In genomic region chr14:49073896-49074295, GRCm38 (mm10) we compare ENCODE assay signal across 29 mouse cellular contexts. TPM values are rescaled to one million over a fixed set of nuclear protein-coding genes. Genes with fewer than 3 reads are reported as not detected.
DNase-seq lines count a peak whose midpoint lies in the region; ATAC-seq and TF ChIP-seq lines count a peak whose summit lies in the region.
"Had no signal": no experiment of that assay in that cellular context is flagged by ENCODE, and none has a peak within 500 bp of the region (broad histone marks: within the 10 kb centered on the region; RNA-seq: fewer than 3 reads in every experiment).

No protein-coding gene starts in this region.

- no peak for ATAC-seq in forebrain, embryonic 14.5 days
- ATAC-seq: activated CD4-positive, CD25-positive, alpha-beta regulatory T cell, adult 4 months; forebrain, embryonic 13.5 days had no signal

- 92% methylated on average over 7 of the region's 7 CpGs for WGBS in forebrain, embryonic 14.5 days
- 91% methylated on average over 7 of the region's 7 CpGs for WGBS in heart, embryonic 10.5 days

- no peak overlapping the region for H3K4me3 ChIP-seq in embryonic fibroblast, embryonic 13.5 days (ENCODE audit: insufficient read depth, low read length)
- no peak overlapping the region for H3K4me3 ChIP-seq in forebrain, embryonic 14.5 days (ENCODE audit: low read depth, low read length)
- H3K4me3 ChIP-seq in heart, embryonic 10.5 days, result no peak overlapping the region
- H3K4me3 ChIP-seq: forebrain, embryonic 13.5 days; gastrocnemius, adult 2 months; heart, adult 2 months; heart, embryonic 13.5 days; hindbrain, embryonic 10.5 days; hindbrain, embryonic 15.5 days; limb, embryonic 12.5 days; liver, embryonic 15.5 days; lung, embryonic 15.5 days; midbrain, embryonic 10.5 days; neural tube, embryonic 13.5 days had no signal

- H3K27me3 ChIP-seq in forebrain, embryonic 14.5 days (replicated peaks; ENCODE audit: control insufficient read depth, insufficient read depth, low read length), result no peaks in the 10 kb centered on the region
- H3K27me3 ChIP-seq in heart, embryonic 10.5 days (ENCODE audit: insufficient read depth, poor library complexity, severe bottlenecking), result no peaks in the 10 kb centered on the region
- H3K27me3 ChIP-seq: forebrain, embryonic 13.5 days; heart, embryonic 13.5 days; hindbrain, embryonic 15.5 days; limb, embryonic 12.5 days; liver, embryonic 15.5 days; lung, embryonic 15.5 days; neural tube, embryonic 13.5 days had no signal

- no peak for TF ChIP-seq POLR2A in embryonic fibroblast, embryonic 13.5 days (IDR thresholded peaks at IDR 0.05; ENCODE audit: low read depth, low read length)

- peak; percentile 22 to 25 for DNase-seq in layer of hippocampus, adult 8-10 months (ENCODE audit: low spot score in 2 of 2)
- no peak for DNase-seq in layer of hippocampus, postnatal 14 days (ENCODE audit: low spot score in 2 of 2)
- DNase-seq in right cerebral cortex, adult 18-20 months, result peak; percentile 18
- DNase-seq in right cerebral cortex, postnatal 4 days, result no peak
- no peak for DNase-seq in forebrain, embryonic 14.5 days (ENCODE audit: low spot score)
- no peak for DNase-seq in heart, embryonic 10.5 days (ENCODE audit: low spot score)
- DNase-seq: adrenal gland, adult 2 months; adrenal gland, postnatal 36 days; B cell, adult 2 months; cerebellum, adult 2 months; cerebellum, postnatal 14 days; gastrocnemius, adult 2 months; gastrocnemius, postnatal 36 days; heart, adult 2 months; heart, postnatal 10 days; kidney, adult 18-20 months; kidney, postnatal 36 days; thymus, postnatal 14 days had no signal

- H3K27ac ChIP-seq in embryonic fibroblast, embryonic 13.5 days (ENCODE audit: insufficient read depth, low read length), result peak overlapping the region; percentile 99
- H3K27ac ChIP-seq in forebrain, embryonic 14.5 days (ENCODE audit: low read depth, low read length), result no peak overlapping the region
- H3K27ac ChIP-seq in heart, embryonic 10.5 days, result no peak overlapping the region
- H3K27ac ChIP-seq: forebrain, embryonic 13.5 days; gastrocnemius, adult 2 months; heart, adult 2 months; heart, embryonic 13.5 days; hindbrain, embryonic 10.5 days; hindbrain, embryonic 15.5 days; limb, embryonic 12.5 days; liver, embryonic 15.5 days; lung, embryonic 15.5 days; midbrain, embryonic 10.5 days; neural tube, embryonic 13.5 days had no signal

- no peak overlapping the region for H3K9ac ChIP-seq in forebrain, embryonic 14.5 days (ENCODE audit: low read length)
- H3K9ac ChIP-seq: forebrain, embryonic 13.5 days; heart, embryonic 13.5 days; hindbrain, embryonic 15.5 days; limb, embryonic 12.5 days; liver, embryonic 15.5 days; lung, embryonic 15.5 days; neural tube, embryonic 13.5 days had no signal

- TF ChIP-seq CTCF in embryonic fibroblast, embryonic 13.5 days (IDR thresholded peaks at IDR 0.05; ENCODE audit: borderline replicate concordance, insufficient read depth, low read length), result no peak

- H3K4me2 ChIP-seq in forebrain, embryonic 14.5 days (ENCODE audit: low read length), result no peak overlapping the region
- H3K4me2 ChIP-seq: forebrain, embryonic 13.5 days; heart, embryonic 13.5 days; hindbrain, embryonic 15.5 days; limb, embryonic 12.5 days; liver, embryonic 15.5 days; lung, embryonic 15.5 days; neural tube, embryonic 13.5 days had no signal

- H3K4me1 ChIP-seq in embryonic fibroblast, embryonic 13.5 days (ENCODE audit: control insufficient read depth, insufficient read depth, low read length), result peaks cover 7% of the 10 kb centered on the region; the same call in 1 of the 2 replicates
- no peaks in the 10 kb centered on the region for H3K4me1 ChIP-seq in forebrain, embryonic 14.5 days (ENCODE audit: control insufficient read depth, insufficient read depth, low read length)
- no peaks in the 10 kb centered on the region for H3K4me1 ChIP-seq in heart, embryonic 10.5 days
- H3K4me1 ChIP-seq: heart, embryonic 13.5 days; hindbrain, embryonic 10.5 days; hindbrain, embryonic 15.5 days; limb, embryonic 12.5 days; lung, embryonic 15.5 days; neural tube, embryonic 13.5 days had no signal

- no peaks in the 10 kb centered on the region for H3K9me3 ChIP-seq in forebrain, embryonic 14.5 days (replicated peaks; ENCODE audit: control insufficient read depth, low read length)
- no peaks in the 10 kb centered on the region for H3K9me3 ChIP-seq in heart, embryonic 10.5 days
- H3K9me3 ChIP-seq: forebrain, embryonic 13.5 days; heart, embryonic 13.5 days; hindbrain, embryonic 10.5 days; hindbrain, embryonic 15.5 days; limb, embryonic 12.5 days; liver, embryonic 15.5 days; lung, embryonic 15.5 days; midbrain, embryonic 10.5 days; neural tube, embryonic 13.5 days had no signal

- peaks cover 12% of the 10 kb centered on the region for H3K36me3 ChIP-seq in forebrain, embryonic 14.5 days (ENCODE audit: control insufficient read depth, insufficient read depth, low read length)
- H3K36me3 ChIP-seq in heart, embryonic 10.5 days, result peaks cover 13% of the 10 kb centered on the region
- H3K36me3 ChIP-seq: lung, embryonic 15.5 days had no signal

RNA-seq across cellular contexts. Expression of gene Exoc5, which starts 7.4 kb away (rescaled TPM):
- total RNA-seq in layer of hippocampus, adult 8-10 months (2022), result 10 to 100 TPM; 48.9 to 58.4 (median 54.3) TPM
- 10 to 100 TPM; 56.6 TPM for total RNA-seq in layer of hippocampus, postnatal 14 days (2021)
- 99.4 and 103 TPM in 2 replicates for polyA plus RNA-seq in embryonic fibroblast, embryonic 13.5 days (2011; ENCODE audit: insufficient read length, low read depth, missing spikeins)
- polyA plus RNA-seq in forebrain, embryonic 14.5 days (2014; fragmentation: Nextera tagmentation; extraction: Ambion mirVana), result 82.1 and 102 TPM in 2 replicates
- 40.4 and 43.4 TPM in 2 replicates for polyA plus RNA-seq in heart, embryonic 10.5 days (2016; fragmentation: Nextera tagmentation; extraction: Ambion mirVana)

RNA-seq across cellular contexts. Expression of gene Ap5m1, which starts 8.0 kb away (rescaled TPM):
- total RNA-seq in layer of hippocampus, adult 8-10 months (2022), result 10 to 100 TPM; 18.0 to 25.2 (median 22.2) TPM
- total RNA-seq in layer of hippocampus, postnatal 14 days (2021), result 10 to 100 TPM; 17.1 to 19.3 TPM
- 17.2 and 18.6 TPM in 2 replicates for polyA plus RNA-seq in embryonic fibroblast, embryonic 13.5 days (2011; ENCODE audit: insufficient read length, low read depth, missing spikeins)
- 25.9 and 27.8 TPM in 2 replicates for polyA plus RNA-seq in forebrain, embryonic 14.5 days (2014; fragmentation: Nextera tagmentation; extraction: Ambion mirVana)
- polyA plus RNA-seq in heart, embryonic 10.5 days (2016; fragmentation: Nextera tagmentation; extraction: Ambion mirVana), result 22.9 and 26.2 TPM in 2 replicates

Comparison
In these comparisons a context has a peak if more than half of its experiments do, and no peak if none do; other contexts are left out.
1. DNase-seq: peak in layer of hippocampus, adult 8-10 months (2 of 2) and right cerebral cortex, adult 18-20 months (single experiment); none in layer of hippocampus, postnatal 14 days (0 of 2), right cerebral cortex, postnatal 4 days (single experiment), forebrain, embryonic 14.5 days (single experiment) and heart, embryonic 10.5 days (single experiment).